Mouse (Mus musculus): ENCODE data around the gene Itgb6.

The Itgb6 gene

DNA sequence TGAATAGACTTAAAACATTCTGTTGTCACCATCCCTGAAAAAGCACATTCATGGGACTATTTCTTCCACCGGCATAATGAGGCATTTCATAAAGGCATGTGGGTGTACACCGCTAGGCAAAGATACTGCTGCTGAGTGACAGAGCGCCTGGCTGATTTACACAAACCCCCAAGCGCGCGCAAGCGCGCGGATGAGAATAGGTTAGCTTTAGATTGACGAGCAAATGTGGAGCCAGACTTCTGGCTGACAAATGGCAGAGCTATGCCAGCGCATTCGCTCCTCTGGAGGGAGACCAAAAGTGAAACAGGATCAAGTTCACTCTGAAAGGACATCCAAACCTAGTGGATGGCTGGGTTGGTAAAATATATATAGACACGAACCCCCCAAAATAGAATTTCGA, at the start of gene Itgb6:
TSS of gene Itgb6 (minus strand) at position 130 of the 400 bp plus-strand sequence.
- no peak for DNase-seq

DNA sequence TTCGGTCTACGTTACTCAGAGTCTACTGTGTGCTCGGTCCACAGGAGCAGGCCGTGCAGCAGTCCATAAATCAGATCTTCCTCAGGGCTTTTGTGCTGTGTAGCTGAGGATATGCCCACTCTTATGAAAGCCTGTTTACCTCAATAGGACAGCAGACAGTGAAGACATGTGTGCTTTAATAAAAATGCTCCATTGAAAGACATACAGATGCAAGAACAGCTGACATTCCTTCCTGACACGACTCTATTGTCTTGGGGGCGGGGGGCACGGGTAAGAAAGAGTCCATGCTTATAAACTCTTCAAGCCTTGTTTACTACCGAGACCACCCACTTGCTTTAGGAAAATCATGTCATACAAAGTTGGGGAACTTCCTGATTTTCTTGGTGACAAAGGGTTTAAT, 44.0 kb upstream of the Itgb6 start:
- no peak for DNase-seq

DNA sequence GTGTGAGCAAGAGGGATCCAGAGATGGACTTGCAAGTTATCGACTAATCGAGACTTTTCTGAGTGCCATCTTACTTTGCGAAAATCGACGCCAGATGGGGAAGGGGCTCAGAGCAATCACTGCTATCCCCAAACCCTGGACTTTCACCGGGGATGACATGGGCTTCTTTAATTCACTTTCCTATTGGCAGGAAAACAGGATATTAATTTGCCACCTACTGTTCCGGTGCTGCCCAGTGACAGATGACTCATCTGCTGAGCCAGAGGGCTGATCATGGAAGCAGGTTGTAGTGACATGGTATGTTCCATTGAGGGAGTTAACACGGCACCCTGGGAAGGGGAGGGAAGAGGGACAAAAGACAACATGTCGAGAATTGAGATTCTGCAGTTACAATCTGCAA, 33.8 kb upstream of the Itgb6 start:
- no peak for DNase-seq

DNA sequence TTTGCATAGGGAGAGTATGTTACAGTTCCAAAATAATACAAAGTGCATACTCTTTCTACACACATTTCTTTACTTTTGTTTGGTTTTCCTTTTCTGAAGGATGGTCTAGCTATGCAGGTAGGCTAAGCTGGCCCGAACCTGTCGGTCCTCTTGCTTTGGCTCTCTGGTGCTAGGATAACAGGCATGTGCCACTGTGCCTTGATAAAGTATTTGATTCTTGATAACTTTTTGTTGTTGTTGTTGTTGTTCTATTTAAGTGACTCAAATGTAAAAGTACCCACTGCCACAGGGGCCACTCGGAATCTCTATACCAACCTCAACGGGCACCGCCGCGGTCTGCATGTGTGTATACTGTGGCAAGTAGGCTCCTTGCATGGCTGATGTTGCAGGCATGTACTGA, 32.7 kb upstream of the Itgb6 start:
- no peak for DNase-seq

DNA sequence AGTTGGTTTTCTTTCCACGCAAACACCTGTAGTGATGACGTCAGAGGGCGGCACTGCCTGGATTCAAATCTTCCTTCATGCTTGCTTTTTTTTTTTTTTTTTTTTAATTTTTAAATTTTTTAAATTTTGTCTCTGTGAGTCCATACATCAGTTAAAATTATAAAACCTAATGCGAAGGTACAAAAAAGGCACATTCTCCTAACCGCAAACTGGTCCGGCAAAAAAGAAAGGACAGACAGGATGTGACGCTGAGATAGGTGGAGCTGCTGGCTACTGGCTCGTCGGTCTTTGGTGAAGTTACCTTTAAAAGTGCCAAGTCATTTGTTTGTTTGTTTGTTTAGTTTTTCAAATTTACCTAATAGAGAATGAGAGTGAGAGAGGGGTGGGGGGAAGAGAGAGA, 28.8 kb upstream of the Itgb6 start:
- no peak for DNase-seq

DNA sequence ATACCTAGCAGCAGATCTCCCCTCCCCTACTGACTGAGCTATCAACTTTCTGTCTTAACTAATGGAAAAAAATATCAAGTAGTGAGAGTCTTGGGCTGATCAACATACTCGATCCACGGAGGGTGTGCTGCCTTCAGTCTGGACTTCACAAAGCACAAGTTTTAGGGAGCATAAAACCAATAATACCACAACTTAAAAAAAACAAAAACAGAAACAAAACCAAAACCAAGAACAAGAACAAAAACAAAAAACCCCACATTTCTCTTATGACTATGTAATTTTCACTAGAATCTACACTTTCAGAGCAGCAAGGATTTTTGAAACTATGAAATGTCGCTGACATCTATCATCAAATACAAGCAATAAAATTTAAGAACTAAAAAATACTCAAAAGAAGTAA, 28.1 kb upstream of the Itgb6 start:
- no peak for DNase-seq

DNA sequence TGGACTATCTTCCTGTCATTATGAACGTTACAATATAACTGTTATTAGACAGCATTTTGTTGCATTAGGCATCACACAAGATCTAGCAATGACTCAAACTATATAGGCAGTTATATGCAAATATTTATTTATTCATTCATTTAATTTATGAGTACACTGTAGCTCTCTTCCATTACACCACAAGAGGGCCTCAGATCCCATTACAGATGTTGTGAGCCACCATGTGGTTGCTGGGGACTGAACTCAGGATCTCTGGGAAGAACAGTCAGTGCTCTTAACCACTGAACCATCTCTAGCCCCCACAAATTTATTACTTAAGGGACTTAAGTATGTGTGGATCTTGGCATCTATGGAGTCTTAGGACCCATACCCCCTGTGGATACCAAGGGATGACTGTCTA, 26.1 kb upstream of the Itgb6 start:
- DNase-seq = peak; percentile 42

DNA sequence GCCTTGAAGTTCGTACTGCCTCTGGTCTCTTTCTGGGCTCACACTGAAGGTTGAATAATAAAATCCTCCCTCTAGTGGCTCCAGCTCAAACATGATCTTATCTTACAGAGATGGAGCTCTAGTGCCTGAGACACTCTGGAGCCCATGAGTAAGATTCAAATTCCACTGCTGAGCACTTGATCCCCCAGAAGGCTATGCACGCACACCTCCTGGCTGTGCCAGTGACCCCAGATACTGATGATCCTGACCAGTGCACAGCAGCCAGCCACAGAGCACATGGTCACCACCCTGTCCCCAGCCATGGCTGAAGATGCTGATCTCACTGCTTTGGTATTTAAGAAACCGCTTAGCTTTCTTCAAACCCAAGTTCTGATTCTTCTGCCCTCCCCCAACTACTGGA, 25.1 kb upstream of the Itgb6 start:
- peak; percentile 31 for DNase-seq

DNA sequence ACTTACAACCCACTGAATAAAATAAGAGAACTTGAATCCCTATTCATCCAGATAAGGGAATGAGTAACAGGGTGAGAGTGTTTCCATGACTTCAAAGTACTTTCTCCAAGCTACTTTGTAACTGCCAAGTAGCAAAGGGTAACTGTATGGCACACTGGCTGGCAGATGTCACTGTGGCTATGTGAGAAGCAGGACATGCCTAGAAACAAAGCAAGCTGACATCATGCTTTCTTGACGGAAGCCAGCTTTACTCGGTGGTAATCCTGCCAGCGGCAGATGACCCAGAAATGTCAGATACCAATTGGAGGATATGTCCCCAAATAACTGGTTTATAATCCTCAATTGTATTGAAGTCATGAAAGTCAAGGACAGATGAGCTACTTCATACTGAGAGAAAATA, 22.2 kb upstream of the Itgb6 start:
- DNase-seq = no peak

DNA sequence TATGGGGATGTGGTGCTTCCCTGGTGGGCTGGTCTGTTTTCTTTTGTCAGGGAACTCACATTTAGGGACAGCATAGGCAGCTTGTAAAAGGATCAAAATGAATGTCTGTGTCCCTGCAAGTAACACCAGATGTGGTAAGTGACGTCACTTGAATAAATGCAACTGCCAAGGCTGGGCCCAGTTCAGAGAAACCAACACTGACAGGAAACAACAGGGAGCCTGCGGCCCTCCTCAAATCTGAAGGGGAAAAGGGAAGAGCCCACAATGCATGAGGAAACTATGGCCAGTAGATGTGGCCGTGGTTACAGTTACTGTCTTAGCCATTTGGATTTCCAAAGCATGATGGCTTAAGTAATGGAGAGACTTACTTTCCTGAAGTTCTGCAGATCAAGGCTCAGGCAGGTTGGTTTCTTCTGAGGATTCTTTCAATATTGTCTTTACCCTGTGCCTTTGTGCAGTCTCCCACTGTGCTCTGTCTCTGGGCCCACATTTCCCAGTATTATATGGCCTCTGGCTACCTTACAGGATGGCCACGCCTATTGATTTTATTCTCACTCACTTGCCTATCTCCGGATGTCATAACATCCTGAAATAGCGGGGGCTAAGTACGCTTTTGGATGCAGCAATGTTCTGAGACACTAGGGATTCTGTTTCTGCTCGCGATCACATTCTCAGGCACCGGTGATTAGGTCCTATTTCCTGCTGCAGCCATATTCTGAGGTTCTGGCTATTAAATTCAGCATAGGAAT, 17.1 kb upstream of the Itgb6 start:
- no peak for DNase-seq

DNA sequence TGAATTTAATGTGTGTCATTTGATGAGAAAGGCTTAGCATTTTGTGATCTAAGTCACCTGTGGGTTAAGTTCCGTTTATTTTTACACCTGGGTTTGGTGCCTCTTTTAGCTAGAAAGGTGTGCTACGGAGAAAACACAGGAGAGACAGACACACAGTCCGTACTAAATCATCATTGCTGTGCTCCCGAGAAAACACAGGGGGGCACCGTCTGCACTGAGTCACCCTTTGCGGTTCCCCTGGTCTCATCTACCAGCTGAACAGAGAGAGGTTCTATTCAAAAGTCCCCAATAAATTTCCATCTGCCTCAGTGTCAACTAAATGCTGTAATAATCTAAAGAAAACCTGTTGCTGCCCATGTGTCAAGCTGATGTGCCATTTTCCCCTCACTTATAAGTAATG, 8.5 kb upstream of the Itgb6 start:
- DNase-seq = peak; percentile 31

DNA sequence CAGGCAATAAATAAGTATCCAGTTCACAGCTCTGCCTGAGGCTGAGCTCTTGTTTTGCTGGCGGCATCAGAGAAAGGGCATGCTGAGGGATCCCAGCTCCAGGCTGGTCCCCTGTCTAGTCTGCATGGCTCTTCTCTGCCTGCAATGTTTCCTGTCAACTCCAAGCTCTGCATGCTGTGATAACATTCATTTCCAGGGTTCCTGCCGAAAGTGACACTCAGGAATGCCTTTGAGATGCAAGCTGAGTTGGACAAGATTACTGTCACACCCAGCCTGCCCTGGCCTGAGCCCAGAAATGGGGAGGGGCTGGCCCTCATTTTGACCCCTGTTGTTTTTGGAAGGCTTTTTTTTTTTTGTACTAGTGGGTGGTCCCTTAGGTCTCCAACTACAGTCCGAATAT, 7.6 kb upstream of the Itgb6 start:
- peak; percentile 54 for DNase-seq

DNA sequence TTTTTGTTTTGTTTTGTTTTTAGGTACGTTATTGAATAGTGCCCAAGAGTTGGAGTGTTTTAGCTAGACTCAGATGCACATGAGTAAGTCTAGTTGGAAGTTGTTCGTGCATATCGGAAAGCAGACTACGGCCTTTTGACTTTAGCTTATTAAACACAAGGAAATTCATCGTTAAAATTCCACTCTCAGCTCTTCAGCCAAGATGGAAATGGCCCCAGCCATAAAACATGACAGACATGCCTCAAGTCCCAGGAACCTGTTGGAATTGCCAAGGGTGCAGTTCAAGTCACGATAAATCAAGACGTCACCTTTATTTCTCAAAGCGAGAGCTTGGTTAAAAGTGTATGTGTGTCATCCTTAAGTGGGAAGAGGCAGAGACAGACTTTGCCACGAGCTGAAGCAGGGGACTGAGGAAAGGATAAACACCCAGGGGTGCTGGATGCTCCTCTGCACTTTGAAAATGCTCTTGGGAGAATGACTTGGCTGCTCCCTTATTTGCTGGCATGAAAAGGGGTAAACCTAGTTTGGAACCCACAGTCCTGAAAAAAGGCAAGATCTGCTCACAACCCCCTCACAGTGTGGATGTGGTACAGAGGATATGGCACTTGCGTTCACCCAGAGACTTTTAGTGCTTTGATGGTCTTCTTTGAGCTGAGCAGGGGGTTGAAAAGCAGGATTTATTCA, 6.6 kb upstream of the Itgb6 start:
- DNase-seq = no peak

DNA sequence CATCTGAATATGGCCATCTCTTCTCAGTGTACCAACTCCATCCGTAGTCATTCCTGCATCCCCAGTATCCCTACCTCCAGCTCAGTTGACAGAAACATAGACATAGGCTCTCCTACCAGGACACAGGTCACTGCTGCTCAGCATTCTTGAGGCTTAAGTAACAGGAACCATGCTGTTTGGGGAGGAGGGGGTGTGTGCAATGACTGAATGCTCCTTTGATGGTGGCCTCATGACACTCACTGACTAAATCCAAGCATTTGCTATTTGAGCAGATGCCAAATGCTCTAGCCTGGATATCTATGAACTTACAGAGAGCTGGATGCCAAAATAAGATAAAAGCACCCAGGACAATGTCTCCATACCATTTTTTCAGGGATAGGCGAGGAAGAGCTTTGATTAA, 2.2 kb upstream of the Itgb6 start:
- no peak for DNase-seq

DNA sequence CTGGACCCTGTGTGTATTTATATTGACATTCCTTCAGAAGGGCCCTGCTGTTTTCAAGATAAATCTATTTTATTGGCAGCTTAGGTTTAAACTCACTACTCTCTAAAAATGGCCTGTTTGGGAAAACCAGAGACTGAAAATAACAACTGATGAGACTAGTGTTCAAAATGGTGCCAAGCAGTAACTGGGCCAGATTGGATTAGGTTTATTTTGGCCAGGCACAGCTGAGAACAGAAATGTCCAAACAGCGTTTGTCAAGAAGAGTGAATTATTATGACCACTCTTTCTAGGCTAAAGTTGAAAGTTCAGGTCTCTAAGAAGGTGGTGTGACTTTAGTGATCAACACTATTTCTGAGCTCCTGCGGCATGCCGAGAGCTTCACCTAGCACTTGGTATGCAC, 524 bp upstream of the Itgb6 start:
- peak; percentile 26 for DNase-seq

DNA sequence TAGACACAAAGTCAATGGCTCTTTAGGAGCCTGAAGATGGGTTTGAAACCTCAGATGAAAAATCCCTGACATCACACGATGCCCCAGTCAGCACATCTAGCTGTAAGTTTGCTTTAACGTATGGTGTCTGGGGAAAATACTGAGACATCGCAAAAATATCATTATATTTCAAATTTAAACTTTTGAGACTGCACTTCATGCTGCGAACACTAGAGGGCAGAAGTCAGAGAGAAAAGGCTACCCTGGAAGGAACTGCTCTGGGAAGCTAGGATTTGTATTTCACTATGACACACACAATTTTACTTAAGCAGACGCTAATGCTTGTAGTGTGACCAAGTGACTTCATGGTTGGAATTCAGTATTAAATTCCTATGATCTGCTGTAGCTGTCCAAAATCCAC, 1.5 kb downstream of the Itgb6 start:
- peak; percentile 66 for DNase-seq

DNA sequence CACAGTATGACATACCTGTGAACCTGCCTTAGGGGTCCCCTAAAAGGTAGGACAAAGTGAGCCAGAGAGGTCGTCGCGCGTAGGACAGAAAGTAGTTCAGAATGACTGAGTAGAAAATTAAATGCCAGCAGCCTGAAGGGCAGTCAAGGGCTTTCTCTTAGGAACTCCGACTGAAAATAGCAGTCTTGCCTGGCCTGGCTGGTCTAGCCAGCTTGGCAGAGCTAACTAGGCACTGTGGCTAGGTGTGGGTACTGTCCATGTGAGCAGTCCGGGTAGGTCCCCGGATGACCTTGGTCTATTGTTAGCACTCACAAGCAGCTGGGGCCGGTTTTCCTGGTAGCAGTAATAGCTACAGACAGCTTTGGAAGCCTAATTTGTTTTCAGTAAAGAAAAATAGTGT, 2.2 kb downstream of the Itgb6 start:
- peak; percentile 63 for DNase-seq

DNA sequence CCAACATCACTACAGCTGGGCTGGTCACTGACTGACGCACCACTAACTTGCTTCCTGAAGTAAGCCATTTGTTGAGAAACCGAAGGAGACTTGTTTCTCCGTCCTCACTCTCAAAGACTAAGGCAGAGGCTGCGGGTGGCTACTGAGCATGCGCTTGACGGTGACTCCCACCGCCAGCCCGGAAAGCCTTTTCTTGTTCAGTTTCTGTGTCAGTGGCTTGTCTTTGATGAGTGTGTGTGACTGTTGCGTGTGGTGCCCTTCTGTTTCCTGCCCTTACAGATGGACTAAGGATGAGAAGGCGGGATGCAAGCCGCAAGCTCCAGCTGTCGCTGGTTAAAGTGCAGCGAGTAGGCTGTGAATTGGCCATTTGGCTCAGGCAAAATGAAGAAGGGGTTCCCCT, 5.1 kb downstream of the Itgb6 start:
- DNase-seq = peak; percentile 47

DNA sequence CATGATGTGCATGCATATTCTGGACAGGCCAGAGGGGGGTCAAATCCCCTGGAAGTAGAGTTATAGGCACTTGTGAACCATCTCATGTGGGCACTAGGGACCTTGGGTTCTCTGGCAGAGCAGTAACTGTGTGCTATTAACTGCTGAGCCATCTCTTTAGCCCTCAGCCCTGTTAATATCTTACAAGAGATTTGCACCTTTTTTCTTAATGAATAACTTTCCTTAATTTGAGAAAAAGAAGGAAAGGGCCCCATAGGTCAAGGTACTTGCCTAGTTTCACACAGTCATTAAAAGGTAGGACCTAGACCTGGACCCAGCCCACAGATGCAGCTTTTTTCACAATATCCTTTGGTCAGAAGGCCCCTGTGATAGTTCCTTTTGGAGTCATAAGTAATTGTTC, 5.9 kb downstream of the Itgb6 start:
- no peak for DNase-seq

DNA sequence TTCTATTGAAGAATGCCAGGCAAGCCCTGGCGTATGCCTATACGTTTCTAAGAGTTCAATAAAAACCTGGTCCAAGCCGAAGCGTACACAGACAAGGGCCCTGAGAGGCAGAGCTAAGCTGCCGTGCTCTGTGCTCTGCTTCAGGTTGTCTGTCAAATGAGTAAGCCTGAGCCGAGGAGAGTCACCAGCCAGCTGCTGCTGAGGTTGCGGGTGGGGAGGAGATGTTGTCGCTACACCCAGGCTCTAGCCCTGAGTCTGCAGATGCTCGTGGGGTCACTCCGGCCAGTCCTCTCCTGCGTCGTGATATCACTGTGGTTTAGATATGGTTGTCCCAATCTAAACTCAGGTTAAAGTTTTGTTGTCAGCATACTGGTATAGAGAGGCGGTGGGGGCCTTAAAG, 6.7 kb downstream of the Itgb6 start:
- no peak for DNase-seq

DNA sequence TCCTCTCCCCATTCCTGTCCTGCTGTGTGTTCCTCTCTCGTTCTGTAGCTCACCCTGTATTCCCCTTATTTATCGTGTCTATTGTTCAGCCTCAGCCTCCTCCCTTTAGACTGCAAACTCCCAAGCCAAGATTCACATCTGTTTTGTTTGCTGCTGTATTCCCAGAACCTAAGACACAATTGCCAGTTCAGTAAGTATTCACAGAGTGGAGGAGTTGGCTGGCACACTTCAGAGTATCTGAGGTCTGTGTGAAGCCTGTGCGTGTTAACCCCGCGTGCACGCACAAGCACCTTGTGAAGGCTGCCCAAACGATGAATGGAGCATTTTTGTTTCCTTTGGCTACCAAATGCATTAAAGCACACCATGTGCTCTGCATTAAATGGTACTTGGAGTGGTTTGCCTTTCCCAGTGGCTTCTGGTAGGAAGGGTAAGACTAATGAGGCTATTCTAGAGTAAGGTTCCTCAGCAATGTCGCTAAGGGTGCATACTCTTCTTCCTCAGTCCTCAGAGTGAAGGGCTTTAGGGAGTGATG, 7.4 kb downstream of the Itgb6 start:
- DNase-seq = no peak

DNA sequence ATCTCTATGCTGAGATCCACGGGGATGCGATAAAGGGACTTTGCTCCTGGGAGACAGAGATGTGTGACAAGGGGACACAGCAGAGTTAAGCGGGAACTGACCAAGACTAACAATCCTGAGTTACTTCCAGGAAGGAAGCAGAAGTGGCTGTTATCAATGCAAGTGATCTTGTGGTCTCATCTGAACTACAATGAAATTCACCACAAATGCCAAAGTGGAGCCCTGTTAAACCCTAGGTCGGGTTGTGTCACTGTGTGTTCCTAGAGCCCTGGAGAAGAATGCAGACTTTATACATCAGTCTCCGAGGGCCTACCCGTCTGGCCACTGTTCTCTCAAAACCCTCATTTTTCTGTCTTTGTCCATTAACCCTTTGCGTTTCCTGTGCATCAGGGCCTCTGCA, 8.0 kb downstream of the Itgb6 start:
- no peak for DNase-seq

DNA sequence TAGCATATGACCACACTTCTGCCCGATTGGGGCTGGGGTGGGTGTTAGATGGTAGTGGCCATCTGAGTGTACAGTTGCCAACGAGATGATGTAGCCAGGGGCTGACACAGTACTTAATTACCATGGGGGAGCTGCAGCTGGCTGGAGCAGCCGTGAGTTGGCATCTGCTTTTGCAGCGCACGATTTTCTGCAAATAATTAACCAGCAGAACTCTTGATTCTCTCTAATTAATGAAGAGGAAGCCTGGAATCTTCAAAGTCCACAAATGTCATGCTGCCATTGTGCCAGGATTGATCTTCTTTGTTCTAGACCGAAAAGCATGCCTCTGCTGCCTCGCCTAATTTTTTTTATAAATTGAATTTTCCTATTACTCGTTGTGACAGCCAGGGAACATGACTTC, 8.6 kb downstream of the Itgb6 start:
- no peak for DNase-seq

DNA sequence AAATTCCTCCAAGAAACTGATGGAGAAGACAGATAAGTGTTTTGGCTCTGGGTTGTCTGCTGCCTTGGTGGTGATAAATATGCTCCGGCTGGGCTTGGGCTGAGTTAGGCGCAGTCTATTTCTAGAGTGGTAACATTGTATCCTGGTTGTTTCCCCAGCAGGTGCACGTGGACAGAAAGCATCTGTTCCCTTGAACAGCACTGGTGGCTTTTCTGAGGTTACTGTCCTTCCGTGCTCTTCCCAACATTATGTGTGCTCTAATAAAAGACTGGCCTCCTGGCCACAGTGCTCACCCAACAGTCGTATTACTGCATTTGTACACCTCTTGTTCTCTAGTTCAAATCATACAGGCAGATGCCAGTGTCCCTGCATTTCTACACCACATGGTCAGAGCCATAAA, 9.6 kb downstream of the Itgb6 start:
- peak; percentile 46 for DNase-seq

DNA sequence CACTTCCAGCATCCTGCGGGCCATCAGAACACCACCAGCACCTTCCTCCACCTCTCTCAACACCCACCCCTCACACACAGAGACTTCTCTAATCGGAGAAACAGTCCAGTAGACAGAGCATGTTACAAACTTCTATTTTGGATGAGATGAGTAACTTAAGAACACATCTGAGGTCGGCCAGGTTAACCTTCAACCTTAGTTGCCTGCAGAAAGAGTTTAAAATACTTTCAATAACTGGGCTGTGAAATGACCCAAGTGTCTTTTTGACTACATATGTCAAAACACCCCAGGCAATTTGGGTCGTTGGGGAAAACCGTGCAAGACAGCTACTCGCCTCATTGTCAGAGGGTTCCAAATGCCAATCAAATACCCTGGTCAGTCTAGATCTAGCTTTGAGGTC, 10.0 kb downstream of the Itgb6 start:
- DNase-seq = no peak

All from lung, postnatal 36 days (tissue).